Comparison of ENCODE assay signal across 25 mouse cellular contexts in the genomic region with DNA sequence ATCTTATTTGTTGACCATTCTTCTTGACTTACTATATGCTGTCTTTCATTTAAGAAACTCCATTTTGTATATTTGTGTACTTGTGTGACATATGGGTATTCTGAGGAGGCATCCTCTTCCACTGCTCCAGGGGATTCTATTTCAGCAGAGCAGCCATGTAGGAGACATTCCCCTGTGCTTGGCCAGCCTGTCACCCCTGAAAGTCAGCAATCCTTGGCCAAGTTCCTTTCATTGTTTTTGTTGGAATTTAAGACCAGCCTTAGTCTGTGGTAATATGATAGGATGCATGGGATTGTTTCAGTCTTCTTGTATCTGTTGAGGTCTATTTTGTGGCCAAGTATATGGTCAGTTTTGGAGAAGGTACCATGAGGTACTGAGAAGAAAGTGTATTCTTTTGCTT.
"Had no signal": no experiment of that assay in that cellular context is flagged by ENCODE, and none has a peak within 500 bp of the region (broad histone marks: within the 10 kb centered on the region; RNA-seq: fewer than 3 reads in every experiment).

No protein-coding gene starts in this region.

- H3K27me3 ChIP-seq: heart, embryonic 13.5 days; heart, embryonic 15.5 days; intestine, embryonic 15.5 days; limb, embryonic 12.5 days; liver, embryonic 13.5 days; liver, embryonic 15.5 days had no signal

- H3K4me1 ChIP-seq: heart, embryonic 13.5 days; heart, embryonic 15.5 days; intestine, embryonic 15.5 days; limb, embryonic 10.5 days; limb, embryonic 12.5 days; liver, embryonic 13.5 days; liver, embryonic 15.5 days had no signal

- H3K9ac ChIP-seq: heart, embryonic 13.5 days; heart, embryonic 15.5 days; hindbrain, embryonic 14.5 days; intestine, embryonic 15.5 days; limb, embryonic 12.5 days; liver, embryonic 13.5 days; liver, embryonic 15.5 days; liver, postnatal 0 days had no signal

- DNase-seq: gastrocnemius, postnatal 14 days; gastrocnemius, postnatal 36 days; heart, adult 11 months; heart, adult 2 months; heart, postnatal 14 days; heart, postnatal 36 days; kidney, adult 2 months; kidney, adult 9 months; kidney, postnatal 25 days; liver; liver, embryonic 13.5 days; liver, postnatal 0 days had no signal

- H3K36me3 ChIP-seq: heart, embryonic 13.5 days; heart, embryonic 15.5 days; intestine, embryonic 15.5 days; limb, embryonic 10.5 days; limb, embryonic 12.5 days; liver, embryonic 13.5 days; liver, embryonic 15.5 days had no signal

- H3K4me3 ChIP-seq: heart, adult 2 months; heart, embryonic 13.5 days; heart, embryonic 15.5 days; intestine, embryonic 15.5 days; layer of hippocampus, adult 2 months; left cerebral cortex, adult 2 months; limb, embryonic 10.5 days; limb, embryonic 12.5 days; liver, embryonic 13.5 days; liver, embryonic 15.5 days had no signal

- H3K9me3 ChIP-seq: heart, embryonic 13.5 days; heart, embryonic 15.5 days; intestine, embryonic 15.5 days; limb, embryonic 10.5 days; limb, embryonic 12.5 days; liver, embryonic 13.5 days; liver, embryonic 15.5 days had no signal

- H3K27ac ChIP-seq: heart, adult 2 months; heart, embryonic 13.5 days; heart, embryonic 15.5 days; hindbrain, embryonic 14.5 days; intestine, embryonic 15.5 days; layer of hippocampus, adult 2 months; left cerebral cortex, adult 2 months; limb, embryonic 10.5 days; limb, embryonic 12.5 days; liver, embryonic 13.5 days; liver, embryonic 15.5 days had no signal

- ATAC-seq: hindbrain, embryonic 16.5 days; intestine, embryonic 15.5 days; intestine, postnatal 0 days; liver, postnatal 0 days had no signal

- H3K4me2 ChIP-seq: heart, embryonic 11.5 days; heart, embryonic 13.5 days; heart, embryonic 15.5 days; hindbrain, embryonic 14.5 days; intestine, embryonic 15.5 days; limb, embryonic 12.5 days; liver, embryonic 11.5 days; liver, embryonic 13.5 days; liver, embryonic 15.5 days had no signal
